ENCODE assay signal across 7 mouse cellular contexts in the genomic region with DNA sequence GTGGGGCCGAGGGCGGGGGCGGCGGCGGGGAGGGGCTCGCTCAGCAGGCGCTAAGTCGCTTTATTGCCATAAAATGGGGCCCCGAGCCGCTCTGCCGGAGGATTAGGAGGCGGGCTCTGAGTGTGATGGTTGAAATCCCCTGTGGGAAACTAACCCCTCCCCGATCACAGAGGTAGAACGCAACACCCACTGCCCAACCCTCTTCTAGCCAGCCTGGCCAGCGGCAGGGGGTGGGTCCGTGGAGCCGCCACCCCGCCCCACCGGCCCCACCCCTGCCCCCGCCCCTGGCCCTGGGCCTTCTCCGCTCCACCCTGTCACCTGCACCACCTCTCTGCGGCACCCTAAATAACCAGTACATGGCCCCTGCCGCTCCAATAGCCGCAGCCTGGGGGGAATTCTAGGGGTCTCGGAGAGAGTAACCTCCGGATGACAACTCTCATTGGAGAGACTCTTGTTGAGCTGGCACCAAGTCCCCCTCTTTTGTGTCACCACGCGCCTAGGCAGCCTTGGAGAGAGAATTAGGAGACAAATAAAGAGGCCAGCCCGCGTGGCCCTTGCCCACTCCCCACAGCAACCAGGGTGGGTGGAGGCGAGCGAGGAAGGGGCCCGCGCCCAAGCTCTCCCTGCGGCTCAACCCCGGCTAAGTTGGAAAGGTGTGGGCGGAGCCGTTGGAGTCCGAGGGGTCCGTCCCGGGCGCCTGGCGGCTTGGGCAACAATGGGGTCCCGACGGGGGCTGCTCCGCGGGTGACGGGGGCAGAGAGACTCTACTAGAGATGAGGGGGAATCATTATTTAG. TPM values are rescaled to one million over a fixed set of nuclear protein-coding genes. Genes with fewer than 3 reads are reported as not detected.
DNase-seq lines count a peak whose midpoint lies in the region; ATAC-seq and TF ChIP-seq lines count a peak whose summit lies in the region.

No protein-coding gene starts in this region.

- no peaks in the 10 kb centered on the region for H3K36me3 ChIP-seq in intestine, postnatal 0 days (ENCODE audit: control insufficient read depth, insufficient read depth)
- H3K36me3 ChIP-seq in limb, embryonic 10.5 days, result peaks cover 4% of the 10 kb centered on the region
- H3K36me3 ChIP-seq in midbrain, embryonic 11.5 days (ENCODE audit: control insufficient read depth, insufficient read depth, low read length), result no peaks in the 10 kb centered on the region

- ATAC-seq in intestine, postnatal 0 days, result peak; percentile 82
- peak; percentile 91 for ATAC-seq in midbrain, embryonic 11.5 days (ENCODE audit: low FRiP score)

- H3K9me3 ChIP-seq in intestine, postnatal 0 days (ENCODE audit: control insufficient read depth), result no peaks in the 10 kb centered on the region
- no peaks in the 10 kb centered on the region; the same call in 1 of the 2 replicates for H3K9me3 ChIP-seq in limb, embryonic 10.5 days (replicated peaks)
- H3K9me3 ChIP-seq in midbrain, embryonic 11.5 days (ENCODE audit: control insufficient read depth, low read length), result no peaks in the 10 kb centered on the region

- H3K27me3 ChIP-seq in intestine, postnatal 0 days (replicated peaks; ENCODE audit: control insufficient read depth, insufficient read depth, low read length), result no peaks in the 10 kb centered on the region
- H3K27me3 ChIP-seq in limb, embryonic 10.5 days (ENCODE audit: low read depth, poor library complexity, severe bottlenecking), result no peaks in the 10 kb centered on the region
- no peaks in the 10 kb centered on the region; the same call in none of the 2 replicates for H3K27me3 ChIP-seq in midbrain, embryonic 11.5 days (ENCODE audit: control insufficient read depth, insufficient read depth, low read length)

- peak; percentile 81 for DNase-seq in adrenal gland, postnatal 10 days
- DNase-seq in embryo, embryonic 9.5 days (ENCODE audit: extremely low spot score), result peak; percentile 89
- peak; percentile 99 for DNase-seq in heart, adult 11 months
- peak; percentile 89 for DNase-seq in limb, embryonic 10.5 days (ENCODE audit: low spot score)
- peak; percentile 96 for DNase-seq in midbrain, embryonic 11.5 days (ENCODE audit: low spot score, missing footprints)
- peak; percentile 51 to 53 for DNase-seq in right cerebral cortex, postnatal 36 days (ENCODE audit: low spot score in 2 of 2)

- peak overlapping the region; percentile 68 for H3K27ac ChIP-seq in intestine, postnatal 0 days (ENCODE audit: low read depth, low read length)
- peak overlapping the region; percentile 98 for H3K27ac ChIP-seq in limb, embryonic 10.5 days
- H3K27ac ChIP-seq in midbrain, embryonic 11.5 days (ENCODE audit: low read depth, low read length), result peak overlapping the region; percentile 92

- peak overlapping the region; percentile 100 for H3K4me2 ChIP-seq in intestine, postnatal 0 days (replicated peaks; ENCODE audit: low read depth)
- peak overlapping the region; percentile 89 for H3K4me2 ChIP-seq in midbrain, embryonic 11.5 days

- peak overlapping the region; percentile 70 for H3K4me3 ChIP-seq in intestine, postnatal 0 days (ENCODE audit: low read depth, low read length)
- H3K4me3 ChIP-seq in limb, embryonic 10.5 days, result peak overlapping the region; percentile 74
- H3K4me3 ChIP-seq in midbrain, embryonic 11.5 days (ENCODE audit: low read depth, low read length), result peak overlapping the region; percentile 58

- WGBS in intestine, postnatal 0 days, result 1% methylated on average over 38 of the region's 48 CpGs
- under 1% methylated on average over 48 of the region's 48 CpGs for WGBS in limb, embryonic 10.5 days
- WGBS in midbrain, embryonic 11.5 days, result under 1% methylated on average over 47 of the region's 48 CpGs

- H3K4me1 ChIP-seq in intestine, postnatal 0 days (replicated peaks; ENCODE audit: control insufficient read depth, insufficient read depth, low read length), result peaks cover 3% of the 10 kb centered on the region; the same call in 1 of the 2 replicates
- peaks cover 55% of the 10 kb centered on the region for H3K4me1 ChIP-seq in limb, embryonic 10.5 days
- H3K4me1 ChIP-seq in midbrain, embryonic 11.5 days (ENCODE audit: control insufficient read depth, insufficient read depth, low read length), result peaks cover 19% of the 10 kb centered on the region; the same call in 1 of the 2 replicates

- H3K9ac ChIP-seq in intestine, postnatal 0 days (ENCODE audit: low read depth, low read length), result peak overlapping the region; percentile 43
- peak overlapping the region; percentile 85 for H3K9ac ChIP-seq in midbrain, embryonic 11.5 days (ENCODE audit: low read length)

- no peak for TF ChIP-seq CTCF in intestine, postnatal 0 days (IDR thresholded peaks at IDR 0.05; ENCODE audit: low read depth)

RNA-seq across cellular contexts. Expression of a gene that starts 0.6 kb away (rescaled TPM):
- 10 to 100 TPM; 19.5 to 19.8 TPM for total RNA-seq in adrenal gland, postnatal 10 days (2021)
- polyA plus RNA-seq in intestine, postnatal 0 days (2015; fragmentation: Nextera tagmentation; extraction: Ambion mirVana), result 2.7 and 3.1 TPM in 2 replicates
- polyA plus RNA-seq in limb, embryonic 10.5 days (2016; fragmentation: Nextera tagmentation; extraction: Ambion mirVana), result 24.5 and 26.7 TPM in 2 replicates
- 27.7 and 35.8 TPM in 2 replicates for polyA plus RNA-seq in midbrain, embryonic 11.5 days (2014; fragmentation: Nextera tagmentation; extraction: Ambion mirVana)

Comparison
In these comparisons a context has a peak if more than half of its experiments do, and no peak if none do; other contexts are left out.
1. Peak in every context shown above with its lines: DNase-seq, ATAC-seq, H3K4me3 ChIP-seq and H3K27ac ChIP-seq.